Mouse (Mus musculus) embryonic facial prominence, embryonic 14.5 days (tissue): Measurements from ENCODE around the gene Pik3c2g. TPM values are rescaled to one million over a fixed set of nuclear protein-coding genes. Genes with fewer than 3 reads are reported as not detected.

Source experiments
- ATAC-seq: fragments of 200-750 bp; cut with Nextera tagmentation; 2 replicates; pipeline ENCODE4 v1.8.0; 2017; ENCODE audit warnings: low read depth, moderate number of reproducible peaks, moderate TSS enrichment
- DNase-seq: peaks from one replicate; pipeline ENCODE4 v3.0.0-alpha.2; 2015; ENCODE audit warnings: low spot score
- H3K27ac ChIP-seq: fragments of 300-500 bp; sonication (generic); replicated peaks from 2 replicates; pipeline ENCODE4 v1.5.1; 2014; ENCODE audit warnings: low read depth, mild to moderate bottlenecking, low read length, moderate library complexity
- H3K27me3 ChIP-seq: fragments of 300-500 bp; sonication (generic); replicated peaks from 2 replicates; pipeline ENCODE4 v1.6.1; 2014; ENCODE audit warnings: low read length; ENCODE audit not compliant: control insufficient read depth, insufficient read depth
- H3K36me3 ChIP-seq: fragments of 300-500 bp; sonication (generic); 2 replicates; pipeline ENCODE4 v1.6.1; 2014; ENCODE audit warnings: low read length, mixed read lengths; ENCODE audit not compliant: control insufficient read depth, insufficient read depth
- H3K4me1 ChIP-seq: fragments of 300-500 bp; sonication (generic); 2 replicates; pipeline ENCODE4 v1.6.1; 2014; ENCODE audit warnings: antibody characterized with exemption, low read length; ENCODE audit not compliant: control insufficient read depth, insufficient read depth
- H3K4me2 ChIP-seq: fragments of 300-500 bp; sonication (generic); 2 replicates; pipeline ENCODE4 v1.6.1; 2014; ENCODE audit warnings: low read depth, mild to moderate bottlenecking, low read length, moderate library complexity, mixed read lengths
- H3K4me3 ChIP-seq: fragments of 300-500 bp; sonication (generic); 2 replicates; pipeline ENCODE4 v1.5.1; 2014; ENCODE audit warnings: low read depth, mild to moderate bottlenecking, low read length
- H3K9ac ChIP-seq: fragments of 300-500 bp; sonication (generic); 2 replicates; pipeline ENCODE4 v1.6.1; 2014; ENCODE audit warnings: low read depth, mild to moderate bottlenecking, low read length, moderate library complexity, mixed read lengths
- H3K9me3 ChIP-seq: fragments of 300-500 bp; sonication (generic); 2 replicates; pipeline ENCODE4 v1.6.1; 2016; ENCODE audit warnings: low read length; ENCODE audit not compliant: control insufficient read depth
- WGBS: fragments of 180-500 bp; shearing (Covaris S2); extraction: QIAGEN DNeasy Blood & Tissue Kit; methylation state at CpG from one replicate; pipeline ENCODE4 v1.1.7; 2014; 5-methylcytosine and 5-hydroxymethylcytosine counted together
- polyA plus RNA-seq: library from polyadenylated mRNA; unstranded; fragments of >200 nt; fragmentation: Nextera tagmentation; extraction: Ambion mirVana; gene quantifications from 2 replicates; pipeline ENCODE4 v1.2.1, GENCODE M21; 2014

Gene Pik3c2g
- polyA plus RNA-seq, 1 experiment from 2014 or later: 0.89 TPM

DNA sequence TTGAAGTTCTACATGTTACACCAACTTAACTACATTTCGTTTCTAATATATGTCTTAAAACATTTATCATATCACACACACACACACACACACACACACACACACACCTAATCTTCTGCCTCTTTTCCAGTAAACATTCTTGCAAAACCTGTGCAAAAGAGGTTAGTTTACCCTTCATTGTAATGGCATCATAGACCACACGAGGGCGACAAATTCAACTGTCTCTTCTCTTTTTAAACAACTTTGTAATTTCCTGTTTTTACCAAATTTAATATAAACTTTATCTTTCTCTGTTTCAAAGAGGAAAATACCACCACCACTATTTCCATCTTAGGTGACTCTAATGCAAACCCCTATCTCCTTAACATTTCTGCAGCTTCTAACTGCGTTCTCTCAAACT is 68.4 kb downstream of the Pik3c2g start:
- H3K4me2 ChIP-seq: no peak overlapping the region
- H3K9ac ChIP-seq: no peak overlapping the region
- no peaks in the 10 kb centered on the region for H3K4me1 ChIP-seq
- H3K9me3 ChIP-seq: peaks cover 9% of the 10 kb centered on the region; the same call in 1 of the 2 replicates
- H3K27ac ChIP-seq: no peak overlapping the region
- DNase-seq (peak; percentile 10), ATAC-seq (no peak)
- no peak overlapping the region for H3K4me3 ChIP-seq
- H3K27me3 ChIP-seq: no peaks in the 10 kb centered on the region
- no peaks in the 10 kb centered on the region for H3K36me3 ChIP-seq
- WGBS: 32% methylated on average over 4 of the region's 4 CpGs

- Histone ChIP-seq H3K9me3 (peaks cover 9% of the 10 kb centered on the region; the same call in 1 of the 2 replicates), H3K4me2 (no peak overlapping the region), H3K9ac (no peak overlapping the region), H3K27ac (no peak overlapping the region), H3K4me3 (no peak overlapping the region), H3K36me3 (no peaks in the 10 kb centered on the region), H3K27me3 (no peaks in the 10 kb centered on the region), H3K4me1 (no peaks in the 10 kb centered on the region)
- 31% methylated on average over 1 of the region's 1 CpGs for WGBS
- peak; percentile 41 for DNase-seq
- ATAC-seq: no peak
Measured at GRCm38 (mm10) chr6:139662462-139662861, 75.4 kb downstream of the Pik3c2g start.

- Histone ChIP-seq H3K4me2 (no peak overlapping the region), H3K9me3 (no peaks in the 10 kb centered on the region), H3K4me3 (no peak overlapping the region), H3K9ac (no peak overlapping the region), H3K27ac (no peak overlapping the region), H3K36me3 (no peaks in the 10 kb centered on the region), H3K4me1 (no peaks in the 10 kb centered on the region), H3K27me3 (no peaks in the 10 kb centered on the region)
- no peak for ATAC-seq
- DNase-seq: peak; percentile 28
- WGBS: 77% methylated on average over 3 of the region's 3 CpGs
Measured at GRCm38 (mm10) chr6:139718416-139718984, 131.5 kb downstream of the Pik3c2g start.

- no peak overlapping the region for H3K27ac ChIP-seq
- no peaks in the 10 kb centered on the region for H3K9me3 ChIP-seq
- DNase-seq (no peak), ATAC-seq (no peak)
- no peak overlapping the region for H3K4me3 ChIP-seq
- 80% methylated on average over 13 of the region's 13 CpGs for WGBS
- no peak overlapping the region for H3K4me2 ChIP-seq
- no peaks in the 10 kb centered on the region for H3K4me1 ChIP-seq
- H3K36me3 ChIP-seq: no peaks in the 10 kb centered on the region
- no peak overlapping the region for H3K9ac ChIP-seq
- no peaks in the 10 kb centered on the region for H3K27me3 ChIP-seq
Measured at GRCm38 (mm10) chr6:139719639-139720221, 132.7 kb downstream of the Pik3c2g start.

GRCm38 (mm10) chr6:139735708-139736626 is 148.9 kb downstream of the Pik3c2g start:
- Histone ChIP-seq H3K4me3 (no peak overlapping the region), H3K4me1 (peaks cover 4% of the 10 kb centered on the region; the same call in 1 of the 2 replicates), H3K27me3 (no peaks in the 10 kb centered on the region), H3K9me3 (no peaks in the 10 kb centered on the region), H3K27ac (no peak overlapping the region), H3K36me3 (no peaks in the 10 kb centered on the region), H3K4me2 (no peak overlapping the region), H3K9ac (no peak overlapping the region)
- WGBS: 86% methylated on average over 9 of the region's 9 CpGs
- DNase-seq (no peak), ATAC-seq (no peak)

- H3K9ac ChIP-seq: no peak overlapping the region
- no peak for ATAC-seq
- DNase-seq: peak; percentile 54
- no peak overlapping the region for H3K4me3 ChIP-seq
- H3K36me3 ChIP-seq: no peaks in the 10 kb centered on the region
- H3K9me3 ChIP-seq: no peaks in the 10 kb centered on the region
- no peak overlapping the region for H3K27ac ChIP-seq
- H3K27me3 ChIP-seq: no peaks in the 10 kb centered on the region
- peaks cover 4% of the 10 kb centered on the region; the same call in 1 of the 2 replicates for H3K4me1 ChIP-seq
- no peak overlapping the region for H3K4me2 ChIP-seq
- WGBS: 36% methylated on average over 5 of the region's 5 CpGs
Measured at GRCm38 (mm10) chr6:139738350-139738749, 151.3 kb downstream of the Pik3c2g start.

- WGBS: 76% methylated on average over 12 of the region's 12 CpGs
- Histone ChIP-seq H3K9me3 (no peaks in the 10 kb centered on the region), H3K4me2 (no peak overlapping the region), H3K4me1 (peaks cover 4% of the 10 kb centered on the region; the same call in 1 of the 2 replicates), H3K9ac (no peak overlapping the region), H3K4me3 (no peak overlapping the region), H3K27ac (no peak overlapping the region), H3K27me3 (no peaks in the 10 kb centered on the region), H3K36me3 (no peaks in the 10 kb centered on the region)
- no peak for ATAC-seq
- DNase-seq: no peak
Measured at GRCm38 (mm10) chr6:139742693-139743432, 155.8 kb downstream of the Pik3c2g start.

DNA sequence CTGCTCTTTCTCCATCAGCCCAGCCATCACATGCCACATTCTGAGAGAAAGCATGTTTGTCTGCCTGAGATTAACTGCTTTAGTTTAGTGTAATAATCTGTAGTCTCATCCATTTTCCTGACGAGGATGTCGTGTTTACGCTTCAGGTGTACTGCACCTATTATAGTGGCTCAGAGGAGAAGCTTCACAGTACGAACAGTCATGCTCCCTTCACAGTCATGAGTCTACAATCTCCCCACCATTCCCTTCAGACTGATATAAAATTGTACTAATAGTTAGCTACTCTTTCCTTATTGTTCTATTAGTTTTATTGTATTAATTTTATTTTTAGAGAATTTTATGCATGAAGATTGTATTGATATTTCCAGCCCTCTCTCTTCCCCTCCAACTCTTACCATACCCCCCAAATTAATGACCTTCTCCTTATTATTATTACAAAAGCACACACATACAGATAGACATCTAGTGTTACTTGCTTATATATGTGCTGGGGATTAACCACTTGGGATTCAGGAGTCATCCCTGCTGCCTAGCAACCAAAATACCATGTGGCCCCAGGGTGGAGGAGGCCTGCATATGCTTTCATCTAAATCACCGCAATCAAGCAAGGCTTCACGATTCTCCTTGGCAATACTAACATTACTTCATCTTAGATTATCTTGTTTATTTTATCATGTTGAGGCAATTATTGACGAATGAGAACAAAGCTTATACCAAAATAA is 159.9 kb downstream of the Pik3c2g start:
- no peak overlapping the region for H3K27ac ChIP-seq
- H3K9ac ChIP-seq: no peak overlapping the region
- H3K36me3 ChIP-seq: no peaks in the 10 kb centered on the region
- DNase-seq (no peak), ATAC-seq (no peak)
- H3K4me3 ChIP-seq: no peak overlapping the region
- H3K9me3 ChIP-seq: no peaks in the 10 kb centered on the region
- WGBS: 77% methylated on average over 7 of the region's 7 CpGs
- no peaks in the 10 kb centered on the region for H3K4me1 ChIP-seq
- no peaks in the 10 kb centered on the region for H3K27me3 ChIP-seq
- no peak overlapping the region for H3K4me2 ChIP-seq
